Mouse (Mus musculus): ENCODE data around the gene Ado. TPM values are rescaled to one million over a fixed set of nuclear protein-coding genes. Genes with fewer than 3 reads are reported as not detected.

Gene Ado
- polyA plus RNA-seq, 1 experiment from 2014 or later: 11.0 TPM

- no peaks in the 10 kb centered on the region for H3K9me3 ChIP-seq (replicated peaks; ENCODE audit: control insufficient read depth, low read length)
- no peak overlapping the region for H3K4me3 ChIP-seq (ENCODE audit: low read depth, low read length)
- no peak for ATAC-seq (ENCODE audit: low read depth)
- WGBS (ENCODE audit: insufficient replicate concordance): 46% methylated on average over 8 of the region's 8 CpGs
- no peaks in the 10 kb centered on the region for H3K27me3 ChIP-seq (ENCODE audit: control insufficient read depth, insufficient read depth, low read depth, low read length)
- no peak overlapping the region for H3K4me2 ChIP-seq (ENCODE audit: low read depth, low read length)
- H3K27ac ChIP-seq (ENCODE audit: low read length): no peak overlapping the region
- H3K9ac ChIP-seq (ENCODE audit: low read depth, low read length): no peak overlapping the region
- H3K36me3 ChIP-seq (ENCODE audit: control insufficient read depth, insufficient read depth): no peaks in the 10 kb centered on the region
- no peaks in the 10 kb centered on the region for H3K4me1 ChIP-seq (ENCODE audit: control insufficient read depth, low read depth, low read length)
Measured at GRCm38 (mm10) chr10:67566104-67566503, 17.3 kb upstream of the Ado start.

- H3K4me2 ChIP-seq (ENCODE audit: low read depth, low read length): no peak overlapping the region
- no peaks in the 10 kb centered on the region for H3K27me3 ChIP-seq (ENCODE audit: control insufficient read depth, insufficient read depth, low read depth, low read length)
- no peak overlapping the region for H3K27ac ChIP-seq (ENCODE audit: low read length)
- no peak overlapping the region for H3K9ac ChIP-seq (ENCODE audit: low read depth, low read length)
- ATAC-seq (ENCODE audit: low read depth): no peak
- 66% methylated on average over 7 of the region's 7 CpGs for WGBS (ENCODE audit: insufficient replicate concordance)
- H3K9me3 ChIP-seq (replicated peaks; ENCODE audit: control insufficient read depth, low read length): no peaks in the 10 kb centered on the region
- H3K4me3 ChIP-seq (ENCODE audit: low read depth, low read length): no peak overlapping the region
- no peaks in the 10 kb centered on the region for H3K36me3 ChIP-seq (ENCODE audit: control insufficient read depth, insufficient read depth)
- no peaks in the 10 kb centered on the region for H3K4me1 ChIP-seq (ENCODE audit: control insufficient read depth, low read depth, low read length)
Measured at GRCm38 (mm10) chr10:67564509-67564908, 15.8 kb upstream of the Ado start.

GRCm38 (mm10) chr10:67561185-67561584 lies 12.4 kb upstream of the Ado start:
- 43% methylated on average over 1 of the region's 1 CpGs for WGBS (ENCODE audit: insufficient replicate concordance)
- no peaks in the 10 kb centered on the region for H3K36me3 ChIP-seq (ENCODE audit: control insufficient read depth, insufficient read depth)
- no peak overlapping the region for H3K27ac ChIP-seq (ENCODE audit: low read length)
- no peak overlapping the region for H3K4me3 ChIP-seq (ENCODE audit: low read depth, low read length)
- no peaks in the 10 kb centered on the region for H3K27me3 ChIP-seq (ENCODE audit: control insufficient read depth, insufficient read depth, low read depth, low read length)
- H3K4me2 ChIP-seq (ENCODE audit: low read depth, low read length): no peak overlapping the region
- no peaks in the 10 kb centered on the region for H3K9me3 ChIP-seq (replicated peaks; ENCODE audit: control insufficient read depth, low read length)
- no peak overlapping the region for H3K9ac ChIP-seq (ENCODE audit: low read depth, low read length)
- H3K4me1 ChIP-seq (ENCODE audit: control insufficient read depth, low read depth, low read length): no peaks in the 10 kb centered on the region
- no peak for ATAC-seq (ENCODE audit: low read depth)

GRCm38 (mm10) chr10:67559765-67560394 lies 11.1 kb upstream of the Ado start:
- no peak overlapping the region for H3K4me2 ChIP-seq (ENCODE audit: low read depth, low read length)
- no peak for ATAC-seq (ENCODE audit: low read depth)
- 63% methylated on average over 13 of the region's 13 CpGs for WGBS (ENCODE audit: insufficient replicate concordance)
- no peak overlapping the region for H3K4me3 ChIP-seq (ENCODE audit: low read depth, low read length)
- no peaks in the 10 kb centered on the region for H3K4me1 ChIP-seq (ENCODE audit: control insufficient read depth, low read depth, low read length)
- H3K27ac ChIP-seq (ENCODE audit: low read length): no peak overlapping the region
- no peaks in the 10 kb centered on the region for H3K9me3 ChIP-seq (replicated peaks; ENCODE audit: control insufficient read depth, low read length)
- no peaks in the 10 kb centered on the region for H3K27me3 ChIP-seq (ENCODE audit: control insufficient read depth, insufficient read depth, low read depth, low read length)
- no peak overlapping the region for H3K9ac ChIP-seq (ENCODE audit: low read depth, low read length)
- no peaks in the 10 kb centered on the region for H3K36me3 ChIP-seq (ENCODE audit: control insufficient read depth, insufficient read depth)

DNA sequence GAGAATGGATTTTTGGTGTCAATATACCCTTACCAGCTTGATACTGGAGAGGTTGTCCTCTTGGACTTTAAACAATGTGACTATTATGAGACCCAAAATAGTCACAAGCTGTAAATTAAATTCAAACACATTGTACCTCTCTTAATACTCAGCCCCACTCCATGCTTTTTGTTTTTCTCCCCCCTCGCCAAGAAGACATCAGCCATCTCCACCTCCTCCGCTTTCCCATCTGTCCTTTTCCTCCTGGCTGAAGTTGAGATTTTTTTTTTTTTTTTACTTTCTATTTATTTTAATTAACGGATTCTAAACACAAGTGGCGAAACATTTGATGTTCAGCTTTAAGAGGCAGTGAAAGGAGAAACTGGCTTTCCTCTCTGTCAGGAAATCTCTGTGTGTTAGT lies 9.3 kb upstream of the Ado start:
- H3K9me3 ChIP-seq (replicated peaks; ENCODE audit: control insufficient read depth, low read length): no peaks in the 10 kb centered on the region
- no peak for ATAC-seq (ENCODE audit: low read depth)
- H3K27me3 ChIP-seq (ENCODE audit: control insufficient read depth, insufficient read depth, low read depth, low read length): no peaks in the 10 kb centered on the region
- H3K36me3 ChIP-seq (ENCODE audit: control insufficient read depth, insufficient read depth): no peaks in the 10 kb centered on the region
- H3K4me1 ChIP-seq (ENCODE audit: control insufficient read depth, low read depth, low read length): no peaks in the 10 kb centered on the region
- H3K27ac ChIP-seq (ENCODE audit: low read length): no peak overlapping the region
- no peak overlapping the region for H3K4me3 ChIP-seq (ENCODE audit: low read depth, low read length)
- WGBS (ENCODE audit: insufficient replicate concordance): 69% methylated on average over 4 of the region's 4 CpGs
- no peak overlapping the region for H3K9ac ChIP-seq (ENCODE audit: low read depth, low read length)
- H3K4me2 ChIP-seq (ENCODE audit: low read depth, low read length): no peak overlapping the region

DNA sequence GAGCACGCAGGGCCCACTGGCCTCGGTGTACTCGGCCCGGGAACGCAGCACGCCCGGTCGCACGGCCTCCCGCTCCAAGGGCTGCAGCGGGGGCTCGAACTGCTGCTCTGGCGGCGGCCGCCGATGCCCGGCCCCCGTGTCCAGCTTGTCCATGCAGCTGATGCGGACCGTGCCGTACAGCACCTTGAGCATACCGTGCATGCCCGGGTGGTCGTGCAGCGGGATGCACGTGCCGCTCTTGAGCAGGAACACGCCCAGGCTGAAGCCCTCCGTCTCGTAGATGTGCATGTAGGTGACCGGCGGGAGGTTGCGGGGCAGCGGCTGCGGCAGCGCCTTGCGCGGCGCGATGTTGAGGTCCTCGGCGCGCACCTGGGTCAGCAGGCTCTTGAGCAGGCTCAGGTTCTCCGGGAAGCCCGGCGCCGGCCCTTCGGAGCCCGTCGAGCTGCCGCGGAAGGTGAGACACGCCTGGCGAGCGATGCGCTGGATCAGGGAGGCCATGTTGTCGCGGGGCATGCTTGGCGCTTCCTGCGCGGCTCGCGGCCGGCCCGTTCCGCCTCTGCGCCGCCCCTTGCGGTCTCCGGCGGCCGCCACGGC lies 397 bp downstream of the Ado start:
- Histone ChIP-seq H3K27ac (ENCODE audit: low read length) (peak overlapping the region; percentile 89), H3K4me2 (ENCODE audit: low read depth, low read length) (peak overlapping the region; percentile 95), H3K9ac (ENCODE audit: low read depth, low read length) (peak overlapping the region; percentile 86), H3K36me3 (ENCODE audit: control insufficient read depth, insufficient read depth) (no peaks in the 10 kb centered on the region), H3K4me1 (ENCODE audit: control insufficient read depth, low read depth, low read length) (peaks cover 14% of the 10 kb centered on the region), H3K9me3 (replicated peaks; ENCODE audit: control insufficient read depth, low read length) (no peaks in the 10 kb centered on the region), H3K27me3 (ENCODE audit: control insufficient read depth, insufficient read depth, low read depth, low read length) (no peaks in the 10 kb centered on the region), H3K4me3 (ENCODE audit: low read depth, low read length) (peak overlapping the region; percentile 86)
- WGBS (ENCODE audit: insufficient replicate concordance): under 1% methylated on average over 65 of the region's 73 CpGs
- ATAC-seq (ENCODE audit: low read depth): peak; percentile 52

DNA sequence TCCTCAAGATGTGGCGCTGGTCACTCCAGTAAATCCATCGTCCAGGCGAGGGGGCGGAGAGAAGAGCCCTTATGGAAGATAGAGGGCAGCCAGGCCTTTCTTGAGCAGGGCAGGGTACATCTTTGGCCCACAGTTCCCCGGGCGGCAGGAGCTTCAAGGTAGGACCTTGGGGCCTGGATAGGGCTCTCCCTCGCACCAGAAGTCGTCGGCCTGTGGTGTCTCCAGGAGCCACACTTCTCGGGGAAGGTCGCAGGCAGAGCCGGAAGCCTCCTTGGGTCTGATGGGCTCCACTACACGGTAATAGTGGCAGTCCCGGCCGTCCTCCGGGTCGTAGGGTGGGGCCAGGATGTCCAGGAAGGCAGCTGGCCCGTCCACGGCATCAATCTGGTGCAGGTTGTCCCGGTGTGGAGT lies 900 bp downstream of the Ado start:
- peak overlapping the region; percentile 95 for H3K4me2 ChIP-seq (ENCODE audit: low read depth, low read length)
- peaks cover 14% of the 10 kb centered on the region for H3K4me1 ChIP-seq (ENCODE audit: control insufficient read depth, low read depth, low read length)
- H3K27ac ChIP-seq (ENCODE audit: low read length): no peak overlapping the region; the same call in 1 of the 2 replicates
- no peaks in the 10 kb centered on the region for H3K9me3 ChIP-seq (replicated peaks; ENCODE audit: control insufficient read depth, low read length)
- WGBS (ENCODE audit: insufficient replicate concordance): 1% methylated on average over 19 of the region's 20 CpGs
- no peak for ATAC-seq (ENCODE audit: low read depth)
- H3K4me3 ChIP-seq (ENCODE audit: low read depth, low read length): peak overlapping the region; percentile 86
- H3K36me3 ChIP-seq (ENCODE audit: control insufficient read depth, insufficient read depth): no peaks in the 10 kb centered on the region
- H3K9ac ChIP-seq (ENCODE audit: low read depth, low read length): peak overlapping the region; percentile 86
- H3K27me3 ChIP-seq (ENCODE audit: control insufficient read depth, insufficient read depth, low read depth, low read length): no peaks in the 10 kb centered on the region

GRCm38 (mm10) chr10:67540591-67540990 lies 8.2 kb downstream of the Ado start:
- H3K4me3 ChIP-seq (ENCODE audit: low read depth, low read length): no peak overlapping the region

GRCm38 (mm10) chr10:67539401-67539730 lies 9.4 kb downstream of the Ado start:
- Histone ChIP-seq H3K4me2 (ENCODE audit: low read depth, low read length) (no peak overlapping the region), H3K4me1 (ENCODE audit: control insufficient read depth, low read depth, low read length) (peaks cover 10% of the 10 kb centered on the region), H3K27me3 (ENCODE audit: control insufficient read depth, insufficient read depth, low read depth, low read length) (peaks cover 73% of the 10 kb centered on the region), H3K27ac (ENCODE audit: low read length) (no peak overlapping the region), H3K4me3 (ENCODE audit: low read depth, low read length) (no peak overlapping the region), H3K9ac (ENCODE audit: low read depth, low read length) (no peak overlapping the region), H3K9me3 (replicated peaks; ENCODE audit: control insufficient read depth, low read length) (no peaks in the 10 kb centered on the region), H3K36me3 (ENCODE audit: control insufficient read depth, insufficient read depth) (no peaks in the 10 kb centered on the region)
- WGBS (ENCODE audit: insufficient replicate concordance): 50% methylated on average over 6 of the region's 6 CpGs
- ATAC-seq (ENCODE audit: low read depth): no peak

More at GRCm38 (mm10) chr10:67540591-67540990, 8.2 kb downstream of the Ado start:
- Histone ChIP-seq H3K9ac (ENCODE audit: low read depth, low read length) (no peak overlapping the region), H3K27me3 (ENCODE audit: control insufficient read depth, insufficient read depth, low read depth, low read length) (peaks cover 60% of the 10 kb centered on the region), H3K36me3 (ENCODE audit: control insufficient read depth, insufficient read depth) (no peaks in the 10 kb centered on the region), H3K4me1 (ENCODE audit: control insufficient read depth, low read depth, low read length) (peaks cover 7% of the 10 kb centered on the region), H3K27ac (ENCODE audit: low read length) (no peak overlapping the region), H3K4me2 (ENCODE audit: low read depth, low read length) (no peak overlapping the region), H3K9me3 (replicated peaks; ENCODE audit: control insufficient read depth, low read length) (no peaks in the 10 kb centered on the region)
- no peak for ATAC-seq (ENCODE audit: low read depth)
- WGBS (ENCODE audit: insufficient replicate concordance): 23% methylated on average over 19 of the region's 19 CpGs

All from liver, embryonic 16.5 days (tissue).